Mouse (Mus musculus) embryonic facial prominence, embryonic 15.5 days (tissue): ENCODE data around the gene Pam. TPM values are rescaled to one million over a fixed set of nuclear protein-coding genes. Genes with fewer than 3 reads are reported as not detected.
"Not testable (repeated sequence)": the region's sequence is repeated elsewhere in the genome, so short reads cannot be mapped to it uniquely, and the experiment has no call there.

Source experiments
- ATAC-seq: fragments of 200-750 bp; cut with Nextera tagmentation; 2 replicates; pipeline ENCODE4 v1.8.0; 2017; ENCODE audit warnings: low read depth, moderate TSS enrichment; ENCODE audit not compliant: insufficient number of reproducible peaks, low FRiP score, low TSS enrichment
- H3K27ac ChIP-seq: fragments of 300-500 bp; sonication (generic); replicated peaks from 2 replicates; pipeline ENCODE4 v1.5.1; 2015; ENCODE audit warnings: mild to moderate bottlenecking, inconsistent platforms
- H3K27me3 ChIP-seq: fragments of 300-500 bp; sonication (generic); 2 replicates; pipeline ENCODE4 v1.6.1; 2015; ENCODE audit warnings: inconsistent platforms
- H3K36me3 ChIP-seq: fragments of 300-500 bp; sonication (generic); 2 replicates; pipeline ENCODE4 v1.6.1; 2015; ENCODE audit warnings: mild to moderate bottlenecking, inconsistent platforms
- H3K4me1 ChIP-seq: fragments of 300-500 bp; sonication (generic); 2 replicates; pipeline ENCODE4 v1.6.1; 2015; ENCODE audit warnings: inconsistent platforms
- H3K4me2 ChIP-seq: fragments of 300-500 bp; sonication (generic); replicated peaks from 2 replicates; pipeline ENCODE4 v1.6.1; 2015; ENCODE audit warnings: mild to moderate bottlenecking, inconsistent platforms
- H3K4me3 ChIP-seq: fragments of 300-500 bp; sonication (generic); replicated peaks from 2 replicates; pipeline ENCODE4 v1.5.1; 2015; ENCODE audit warnings: mild to moderate bottlenecking, inconsistent platforms
- H3K9ac ChIP-seq: fragments of 300-500 bp; sonication (generic); 2 replicates; pipeline ENCODE4 v1.6.1; 2015; ENCODE audit warnings: inconsistent platforms
- H3K9me3 ChIP-seq: fragments of 300-500 bp; sonication (generic); replicated peaks from 2 replicates; pipeline ENCODE4 v1.6.1; 2016; ENCODE audit warnings: inconsistent platforms
- WGBS: fragments of 180-500 bp; shearing (Covaris S2); methylation state at CpG from one replicate; pipeline ENCODE4 v1.1.7; 2015; 5-methylcytosine and 5-hydroxymethylcytosine counted together
- polyA plus RNA-seq: library from polyadenylated mRNA; unstranded; fragments of >200 nt; fragmentation: Nextera tagmentation; extraction: Ambion mirVana; gene quantifications from 2 replicates; pipeline ENCODE4 v1.2.1, GENCODE M21; 2015

The Pam gene
- polyA plus RNA-seq, 1 experiment from 2014 or later, result 54.5 TPM

GRCm38 (mm10) chr1:97773362-97773761 is 322.1 kb downstream of the Pam start:
- Histone ChIP-seq H3K4me3 (no peak overlapping the region), H3K4me2 (no peak overlapping the region), H3K9me3 (no peaks in the 10 kb centered on the region), H3K27me3 (no peaks in the 10 kb centered on the region), H3K36me3 (no peaks in the 10 kb centered on the region), H3K27ac (no peak overlapping the region), H3K9ac (no peak overlapping the region), H3K4me1 (peaks cover 8% of the 10 kb centered on the region; the same call in 1 of the 2 replicates)
- ATAC-seq, result no peak
- WGBS, result 88% methylated on average over 6 of the region's 6 CpGs

- Histone ChIP-seq H3K27me3 (no peaks in the 10 kb centered on the region), H3K9ac (no peak overlapping the region), H3K9me3 (no peaks in the 10 kb centered on the region), H3K36me3 (no peaks in the 10 kb centered on the region), H3K4me2 (no peak overlapping the region), H3K27ac (no peak overlapping the region), H3K4me1 (peaks cover 8% of the 10 kb centered on the region; the same call in 1 of the 2 replicates), H3K4me3 (no peak overlapping the region)
- 89% methylated on average over 5 of the region's 5 CpGs for WGBS
- no peak for ATAC-seq
Measured at GRCm38 (mm10) chr1:97771727-97772126, 323.7 kb downstream of the Pam start.

GRCm38 (mm10) chr1:97771118-97771517 is 324.3 kb downstream of the Pam start:
- Histone ChIP-seq H3K36me3 (no peaks in the 10 kb centered on the region), H3K9me3 (no peaks in the 10 kb centered on the region), H3K27ac (no peak overlapping the region), H3K9ac (no peak overlapping the region), H3K4me3 (no peak overlapping the region; the same call in 1 of the 2 replicates), H3K27me3 (no peaks in the 10 kb centered on the region), H3K4me2 (peak overlapping the region; percentile 6; the same call in 1 of the 2 replicates), H3K4me1 (peaks cover 8% of the 10 kb centered on the region; the same call in 1 of the 2 replicates)
- ATAC-seq, result no peak
- WGBS, result 63% methylated on average over 7 of the region's 7 CpGs

GRCm38 (mm10) chr1:97769904-97770753 is 325.3 kb downstream of the Pam start, which contains the start of the genes Gin1 and Ppip5k2:
Gin1 (plus strand) TSS chr1:97770172.
Ppip5k2 (minus strand) TSS chr1:97770411.
- Histone ChIP-seq H3K27ac (peak within 1 kb of the TSS; percentile 91), H3K36me3 (no peaks in the 10 kb centered on the region), H3K4me3 (peak within 1 kb of the TSS; percentile 89), H3K4me2 (peak within 1 kb of the TSS; percentile 78), H3K27me3 (no peaks in the 10 kb centered on the region), H3K9me3 (no peaks in the 10 kb centered on the region), H3K4me1 (peaks cover 8% of the 10 kb centered on the region; the same call in 1 of the 2 replicates), H3K9ac (peak within 1 kb of the TSS; percentile 89)
- peak; percentile 99 for ATAC-seq
- WGBS, result under 1% methylated on average over 65 of the region's 66 CpGs

GRCm38 (mm10) chr1:97769294-97769903 is 326.0 kb downstream of the Pam start:
- Histone ChIP-seq H3K4me1 (peaks cover 8% of the 10 kb centered on the region; the same call in 1 of the 2 replicates), H3K27me3 (no peaks in the 10 kb centered on the region), H3K36me3 (no peaks in the 10 kb centered on the region), H3K4me3 (peak overlapping the region; percentile 89), H3K27ac (peak overlapping the region; percentile 75), H3K9me3 (no peaks in the 10 kb centered on the region), H3K4me2 (peak overlapping the region; percentile 78), H3K9ac (peak overlapping the region; percentile 86)
- WGBS, result 0% methylated on average over 40 of the region's 40 CpGs
- ATAC-seq, result no peak

- Histone ChIP-seq H3K36me3 (no peaks in the 10 kb centered on the region), H3K9me3 (no peaks in the 10 kb centered on the region), H3K9ac (peak overlapping the region; percentile 86), H3K4me2 (peak overlapping the region; percentile 78), H3K4me1 (peaks cover 8% of the 10 kb centered on the region; the same call in 1 of the 2 replicates), H3K27me3 (no peaks in the 10 kb centered on the region), H3K27ac (peak overlapping the region; percentile 75; the same call in 1 of the 2 replicates), H3K4me3 (peak overlapping the region; percentile 89)
- WGBS, result 8% methylated on average over 7 of the region's 7 CpGs
- no peak for ATAC-seq
Measured at GRCm38 (mm10) chr1:97768906-97769293, 326.5 kb downstream of the Pam start.

- H3K27ac ChIP-seq, result no peak overlapping the region
- 79% methylated on average over 2 of the region's 2 CpGs for WGBS
- H3K36me3 ChIP-seq, result no peaks in the 10 kb centered on the region
- H3K9me3 ChIP-seq, result no peaks in the 10 kb centered on the region
- H3K4me2 ChIP-seq, result no peak overlapping the region; the same call in 1 of the 2 replicates
- no peak overlapping the region for H3K9ac ChIP-seq
- ATAC-seq, result no peak
- no peaks in the 10 kb centered on the region for H3K27me3 ChIP-seq
- H3K4me1 ChIP-seq, result peaks cover 8% of the 10 kb centered on the region; the same call in 1 of the 2 replicates
- no peak overlapping the region; the same call in 1 of the 2 replicates for H3K4me3 ChIP-seq
Measured at GRCm38 (mm10) chr1:97768089-97768488, 327.4 kb downstream of the Pam start.

- H3K27me3 ChIP-seq, result not testable (repeated sequence)
Measured at GRCm38 (mm10) chr1:97765712-97766111, 329.7 kb downstream of the Pam start.

GRCm38 (mm10) chr1:97761477-97761876 is 334.0 kb downstream of the Pam start:
- H3K9ac ChIP-seq, result no peak overlapping the region
- H3K27ac ChIP-seq, result no peak overlapping the region
- H3K27me3 ChIP-seq, result no peaks in the 10 kb centered on the region
- no peak for ATAC-seq
- H3K4me1 ChIP-seq, result no peaks in the 10 kb centered on the region
- H3K36me3 ChIP-seq, result no peaks in the 10 kb centered on the region
- H3K4me2 ChIP-seq, result no peak overlapping the region
- no peak overlapping the region for H3K4me3 ChIP-seq
- WGBS, result 84% methylated on average over 6 of the region's 6 CpGs
- no peaks in the 10 kb centered on the region for H3K9me3 ChIP-seq

More at GRCm38 (mm10) chr1:97765712-97766111, 329.7 kb downstream of the Pam start:
- H3K9me3 ChIP-seq, H3K36me3 ChIP-seq, ATAC-seq, H3K9ac ChIP-seq, H3K27ac ChIP-seq, H3K4me3 ChIP-seq, H3K4me2 ChIP-seq, H3K4me1 ChIP-seq: not testable (repeated sequence)
- WGBS, result 81% methylated on average over 4 of the region's 4 CpGs

GRCm38 (mm10) chr1:97760598-97760997 is 334.8 kb downstream of the Pam start:
- Histone ChIP-seq H3K4me3 (no peak overlapping the region), H3K9ac (no peak overlapping the region), H3K4me2 (no peak overlapping the region), H3K36me3 (peaks cover 2% of the 10 kb centered on the region; the same call in 1 of the 2 replicates), H3K27me3 (no peaks in the 10 kb centered on the region), H3K9me3 (no peaks in the 10 kb centered on the region), H3K4me1 (no peaks in the 10 kb centered on the region), H3K27ac (no peak overlapping the region)
- no peak for ATAC-seq
- WGBS, result 82% methylated on average over 7 of the region's 7 CpGs

GRCm38 (mm10) chr1:97759841-97760240 is 335.6 kb downstream of the Pam start:
- Histone ChIP-seq H3K9me3 (no peaks in the 10 kb centered on the region), H3K36me3 (peaks cover 9% of the 10 kb centered on the region; the same call in 1 of the 2 replicates), H3K9ac (no peak overlapping the region), H3K4me2 (no peak overlapping the region), H3K27me3 (no peaks in the 10 kb centered on the region), H3K4me1 (no peaks in the 10 kb centered on the region), H3K4me3 (no peak overlapping the region), H3K27ac (no peak overlapping the region)
- ATAC-seq, result no peak
